Mouse (Mus musculus) forebrain, embryonic 14.5 days (tissue): ENCODE measurements around the gene Sh3rf3. TPM values are rescaled to one million over a fixed set of nuclear protein-coding genes. Genes with fewer than 3 reads are reported as not detected.

ENCODE experiments used
- ATAC-seq: fragments of 200-750 bp; cut with Nextera tagmentation; 2 replicates; pipeline ENCODE4 v1.8.0; 2017; ENCODE audit warnings: mild to moderate bottlenecking, moderate library complexity
- DNase-seq: peaks from one replicate; pipeline ENCODE4 v3.0.0-alpha.2; 2015; ENCODE audit warnings: low spot score
- H3K27ac ChIP-seq: fragments of 300-500 bp; sonication (generic); 2 replicates; pipeline ENCODE4 v1.5.1; 2014; ENCODE audit warnings: low read depth, mild to moderate bottlenecking, control low read depth, low read length, moderate library complexity
- H3K27me3 ChIP-seq: fragments of 300-500 bp; sonication (generic); replicated peaks from 2 replicates; pipeline ENCODE4 v1.6.1; 2014; ENCODE audit warnings: low read length, control low read depth, mixed read lengths; ENCODE audit not compliant: control insufficient read depth, insufficient read depth
- H3K36me3 ChIP-seq: fragments of 300-500 bp; sonication (generic); 2 replicates; pipeline ENCODE4 v1.6.1; 2014; ENCODE audit warnings: low read length, control low read depth; ENCODE audit not compliant: control insufficient read depth, insufficient read depth
- H3K4me1 ChIP-seq: fragments of 300-500 bp; sonication (generic); 2 replicates; pipeline ENCODE4 v1.6.1; 2014; ENCODE audit warnings: antibody characterized with exemption, low read length, control low read depth; ENCODE audit not compliant: control insufficient read depth, insufficient read depth
- H3K4me2 ChIP-seq: fragments of 300-500 bp; sonication (generic); 2 replicates; pipeline ENCODE4 v1.6.1; 2014; ENCODE audit warnings: mild to moderate bottlenecking, control low read depth, low read length
- H3K4me3 ChIP-seq: fragments of 300-500 bp; sonication (generic); 2 replicates; pipeline ENCODE4 v1.5.1; 2014; ENCODE audit warnings: low read depth, low read length, control low read depth
- H3K9ac ChIP-seq: fragments of 300-500 bp; sonication (generic); 2 replicates; pipeline ENCODE4 v1.6.1; 2014; ENCODE audit warnings: mild to moderate bottlenecking, low read length, control low read depth, moderate library complexity
- H3K9me3 ChIP-seq: fragments of 300-500 bp; sonication (generic); replicated peaks from 2 replicates; pipeline ENCODE4 v1.6.1; 2016; ENCODE audit warnings: low read length, control low read depth, mixed read lengths; ENCODE audit not compliant: control insufficient read depth
- WGBS: fragments of 180-500 bp; shearing (Covaris S2); extraction: QIAGEN DNeasy Blood & Tissue Kit; methylation state at CpG from one replicate; pipeline ENCODE4 v1.1.7; 2014; 5-methylcytosine and 5-hydroxymethylcytosine counted together
- polyA plus RNA-seq: library from polyadenylated mRNA; unstranded; fragments of >200 nt; fragmentation: Nextera tagmentation; extraction: Ambion mirVana; gene quantifications from 2 replicates; pipeline ENCODE4 v1.2.1, GENCODE M21; 2014

Gene Sh3rf3
- polyA plus RNA-seq, 1 experiment from 2014 or later = 5.8 TPM

DNA sequence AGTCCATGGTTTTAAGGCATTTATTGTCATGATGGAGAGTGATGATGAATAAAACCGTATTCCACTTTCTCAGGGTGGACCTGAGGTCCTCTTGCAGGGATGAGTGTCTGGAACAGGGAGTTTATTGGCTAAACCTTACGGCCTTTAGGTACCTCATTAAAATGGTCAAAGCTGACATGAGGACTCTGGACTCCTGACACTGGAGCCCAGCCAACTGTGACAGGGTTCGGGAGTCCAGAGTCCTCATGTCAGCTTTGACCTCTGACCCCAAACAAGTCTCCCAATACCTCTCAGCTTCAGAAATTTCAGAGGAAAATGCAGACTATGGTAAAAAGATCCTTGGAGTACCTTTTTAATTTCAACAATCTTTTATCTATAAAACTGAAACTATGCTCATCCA, 293.5 kb downstream of the Sh3rf3 start:
- H3K4me3 ChIP-seq = no peak overlapping the region
- H3K27ac ChIP-seq = no peak overlapping the region
- ATAC-seq (no peak), DNase-seq (no peak)
- no peak overlapping the region for H3K9ac ChIP-seq
- H3K27me3 ChIP-seq = no peaks in the 10 kb centered on the region
- H3K9me3 ChIP-seq = no peaks in the 10 kb centered on the region
- H3K4me2 ChIP-seq = no peak overlapping the region
- H3K36me3 ChIP-seq = 0 out of 2 replicates have a peak, but pooled peaks cover 5% of the 10 kb centered on the region
- WGBS = 79% methylated on average over 3 of the region's 3 CpGs
- no peaks in the 10 kb centered on the region for H3K4me1 ChIP-seq

DNA sequence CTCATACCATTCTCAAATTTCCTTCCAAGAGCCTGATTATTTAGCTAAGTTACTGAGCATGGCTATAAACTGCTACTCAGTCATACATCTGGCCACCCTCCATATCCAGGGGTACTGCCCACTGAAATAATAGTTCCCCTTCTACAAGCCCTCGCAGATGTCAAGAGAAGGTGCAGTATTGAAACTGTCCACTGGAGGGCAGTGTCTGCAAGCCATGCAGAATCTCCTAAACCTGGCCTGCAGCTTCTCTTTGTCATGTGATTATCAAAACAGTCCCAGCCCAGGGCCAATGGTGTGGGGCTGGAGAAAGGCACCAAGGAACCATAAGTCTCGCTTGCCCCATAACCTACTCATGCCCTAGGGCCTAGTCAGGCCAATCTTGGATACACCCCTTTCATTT, 295.9 kb downstream of the Sh3rf3 start:
- WGBS = 36% methylated on average over 2 of the region's 2 CpGs
- no peak overlapping the region for H3K4me3 ChIP-seq
- H3K4me1 ChIP-seq = no peaks in the 10 kb centered on the region
- no peak overlapping the region for H3K4me2 ChIP-seq
- H3K9ac ChIP-seq = no peak overlapping the region
- H3K36me3 ChIP-seq = 0 out of 2 replicates have a peak, but pooled peaks cover 8% of the 10 kb centered on the region
- H3K27ac ChIP-seq = no peak overlapping the region
- ATAC-seq (peak; percentile 55; the same call in 1 of the 2 replicates), DNase-seq (peak; percentile 73)
- no peaks in the 10 kb centered on the region for H3K9me3 ChIP-seq
- H3K27me3 ChIP-seq = no peaks in the 10 kb centered on the region

DNA sequence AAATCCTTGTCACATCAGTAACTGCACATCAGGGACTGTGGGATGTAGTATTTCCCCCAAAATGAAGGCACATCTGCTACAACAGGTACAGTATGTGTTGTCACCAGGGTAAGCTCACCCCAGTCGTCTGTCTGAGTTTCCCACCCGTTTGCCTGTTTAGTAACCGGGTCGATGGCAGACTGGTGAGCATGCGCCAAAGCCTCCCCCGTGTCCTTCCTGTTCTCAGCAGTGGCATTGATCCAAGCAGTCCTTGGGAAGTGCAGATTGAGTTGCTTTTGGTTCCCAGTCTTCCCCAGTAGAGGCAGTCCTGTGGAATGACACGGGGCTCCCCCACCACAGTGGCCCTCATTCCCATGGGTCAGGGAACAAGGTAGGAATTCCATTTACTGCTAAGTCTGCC, 297.2 kb downstream of the Sh3rf3 start:
- H3K9ac ChIP-seq = no peak overlapping the region
- no peaks in the 10 kb centered on the region for H3K4me1 ChIP-seq
- 0 out of 2 replicates have a peak, but pooled peaks cover 8% of the 10 kb centered on the region for H3K36me3 ChIP-seq
- no peaks in the 10 kb centered on the region for H3K9me3 ChIP-seq
- no peak overlapping the region for H3K4me2 ChIP-seq
- ATAC-seq = no peak
- H3K4me3 ChIP-seq = no peak overlapping the region
- H3K27ac ChIP-seq = no peak overlapping the region
- 94% methylated on average over 7 of the region's 7 CpGs for WGBS
- H3K27me3 ChIP-seq = no peaks in the 10 kb centered on the region
- no peak for DNase-seq

DNA sequence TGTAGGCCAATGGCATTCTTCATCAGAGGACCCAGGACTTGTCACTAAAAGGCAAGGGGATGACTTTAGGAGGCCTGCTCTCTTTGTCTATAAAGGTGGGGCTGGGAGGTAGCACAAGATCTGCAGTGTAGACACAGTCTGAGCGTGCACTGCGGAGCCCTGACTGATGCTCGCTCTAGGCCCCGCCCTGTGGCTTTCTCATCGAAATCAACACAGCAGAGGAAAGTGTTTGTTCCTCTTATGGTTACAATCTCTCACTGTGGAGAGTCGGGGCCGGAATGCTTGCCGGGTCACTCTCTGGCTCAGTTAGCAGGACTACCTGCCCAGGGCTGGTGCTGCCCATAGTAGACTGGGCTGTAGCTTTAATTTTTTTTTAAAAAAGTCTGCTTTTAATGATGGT, 299.6 kb downstream of the Sh3rf3 start:
- Histone ChIP-seq H3K36me3 (0 out of 2 replicates have a peak, but pooled peaks cover 8% of the 10 kb centered on the region), H3K27ac (no peak overlapping the region), H3K27me3 (no peaks in the 10 kb centered on the region), H3K4me2 (no peak overlapping the region), H3K4me3 (no peak overlapping the region), H3K4me1 (no peaks in the 10 kb centered on the region), H3K9ac (no peak overlapping the region), H3K9me3 (no peaks in the 10 kb centered on the region)
- ATAC-seq = no peak
- 93% methylated on average over 8 of the region's 8 CpGs for WGBS
- DNase-seq = no peak

DNA sequence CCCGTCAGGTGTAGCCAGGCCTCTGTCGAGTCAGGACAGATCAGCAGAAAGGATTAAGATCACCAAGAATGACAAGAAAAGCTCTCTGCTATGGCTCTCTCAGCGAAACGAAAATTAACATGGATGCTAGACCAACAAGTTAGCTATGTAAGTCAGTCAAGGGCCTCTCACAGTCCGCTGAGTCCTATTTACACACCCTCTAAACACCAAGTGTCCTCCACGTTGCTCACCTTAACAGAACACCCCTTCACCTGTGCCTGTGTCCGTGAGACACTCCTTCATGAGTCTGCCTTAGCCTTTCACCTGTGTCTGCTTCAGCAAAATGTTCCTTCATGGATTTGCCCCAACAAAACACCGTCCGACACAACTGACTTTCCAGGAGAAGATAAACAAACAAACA, 300.2 kb downstream of the Sh3rf3 start:
- WGBS = 90% methylated on average over 9 of the region's 9 CpGs
- no peaks in the 10 kb centered on the region for H3K4me1 ChIP-seq
- no peak overlapping the region for H3K4me3 ChIP-seq
- no peak overlapping the region for H3K9ac ChIP-seq
- no peaks in the 10 kb centered on the region for H3K27me3 ChIP-seq
- H3K4me2 ChIP-seq = no peak overlapping the region
- no peak overlapping the region for H3K27ac ChIP-seq
- DNase-seq = no peak
- H3K36me3 ChIP-seq = 0 out of 2 replicates have a peak, but pooled peaks cover 8% of the 10 kb centered on the region
- ATAC-seq = no peak
- no peaks in the 10 kb centered on the region for H3K9me3 ChIP-seq

DNA sequence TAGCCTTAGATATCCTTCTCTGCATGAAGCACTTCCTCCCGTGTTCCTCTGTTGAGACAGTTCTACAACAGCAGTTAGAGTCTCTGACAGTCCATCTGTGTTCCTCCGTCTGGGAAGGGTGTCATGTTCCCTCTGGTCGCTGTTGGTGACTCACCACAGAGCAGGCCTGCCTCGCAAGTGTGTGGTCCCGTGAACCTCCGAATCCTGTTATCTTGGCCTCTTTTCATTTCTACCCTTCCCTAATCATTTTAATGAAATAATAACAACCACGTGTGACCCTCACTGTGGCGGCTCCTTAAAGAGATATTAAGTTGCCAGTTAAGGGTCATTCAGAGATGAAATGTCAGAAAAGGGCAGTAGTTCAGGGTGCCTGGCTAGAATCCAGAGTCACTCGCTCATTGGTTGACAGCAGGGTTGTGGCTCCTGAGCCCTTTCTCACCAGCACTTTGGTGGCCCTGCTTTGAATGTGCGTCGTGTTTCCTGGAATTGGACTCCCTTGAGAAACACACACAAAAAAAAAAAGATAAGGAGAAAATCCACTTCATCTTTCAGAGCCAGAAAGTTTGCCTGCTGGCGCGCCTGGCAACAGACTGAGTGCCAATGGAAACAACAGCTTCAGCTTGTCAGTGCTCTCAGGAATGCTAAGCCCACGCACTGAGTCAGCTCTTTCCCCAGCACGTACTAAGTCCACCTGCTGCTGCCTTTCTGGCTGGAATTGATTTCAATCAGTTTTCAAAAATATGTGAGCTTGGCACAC, 301.6 kb downstream of the Sh3rf3 start:
- H3K27me3 ChIP-seq = no peaks in the 10 kb centered on the region
- H3K4me2 ChIP-seq = no peak overlapping the region
- no peaks in the 10 kb centered on the region for H3K9me3 ChIP-seq
- H3K9ac ChIP-seq = no peak overlapping the region
- 69% methylated on average over 15 of the region's 15 CpGs for WGBS
- 0 out of 2 replicates have a peak, but pooled peaks cover 8% of the 10 kb centered on the region for H3K36me3 ChIP-seq
- peak; percentile 52; the same call in 1 of the 2 replicates for ATAC-seq
- H3K4me3 ChIP-seq = no peak overlapping the region
- DNase-seq = peak; percentile 58
- no peak overlapping the region for H3K27ac ChIP-seq
- H3K4me1 ChIP-seq = no peaks in the 10 kb centered on the region

DNA sequence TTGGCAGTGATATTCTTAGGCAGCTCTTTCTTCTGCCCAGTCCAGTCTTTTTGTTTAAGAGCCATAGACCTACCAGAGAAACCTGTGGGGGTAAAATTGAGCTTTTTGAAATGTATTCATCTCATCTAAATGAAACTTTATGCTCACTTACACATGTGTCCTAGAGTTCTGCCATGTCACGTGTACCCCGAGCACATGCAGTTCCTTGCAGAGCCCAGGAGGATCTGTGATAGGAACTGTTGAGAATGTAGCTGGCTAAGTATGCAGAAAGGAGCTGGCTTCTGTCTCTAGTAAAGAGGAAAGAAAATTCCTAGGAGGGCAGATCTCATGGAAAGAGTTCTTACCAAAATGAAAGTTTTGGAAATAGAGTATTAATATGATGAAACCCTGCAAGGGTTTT, 302.5 kb downstream of the Sh3rf3 start:
- no peak overlapping the region for H3K9ac ChIP-seq
- DNase-seq = no peak
- H3K27me3 ChIP-seq = no peaks in the 10 kb centered on the region
- H3K4me3 ChIP-seq = no peak overlapping the region
- ATAC-seq = no peak
- no peaks in the 10 kb centered on the region for H3K4me1 ChIP-seq
- no peak overlapping the region for H3K27ac ChIP-seq
- H3K9me3 ChIP-seq = no peaks in the 10 kb centered on the region
- H3K36me3 ChIP-seq = 0 out of 2 replicates have a peak, but pooled peaks cover 5% of the 10 kb centered on the region
- no peak overlapping the region for H3K4me2 ChIP-seq
- 90% methylated on average over 2 of the region's 2 CpGs for WGBS

DNA sequence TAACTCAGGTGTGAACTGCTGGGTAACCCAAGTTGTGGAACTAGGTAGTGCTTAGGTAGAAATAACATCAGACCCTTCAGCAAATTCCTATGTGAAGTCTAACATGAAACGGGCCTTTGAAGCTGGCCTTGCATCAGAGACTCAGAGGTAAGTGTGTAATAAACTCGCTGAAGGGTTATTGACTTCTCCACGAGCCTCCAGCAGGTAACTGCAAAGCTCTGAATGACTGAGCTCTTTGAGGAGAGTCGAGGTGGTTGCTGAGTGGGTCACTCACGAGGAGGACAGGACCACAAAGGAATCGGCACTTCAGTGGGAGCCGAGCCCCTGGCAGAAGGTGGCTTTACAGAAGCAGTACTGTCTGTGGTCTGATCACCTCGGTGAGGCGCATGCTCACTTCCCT, 303.2 kb downstream of the Sh3rf3 start:
- no peak overlapping the region for H3K4me2 ChIP-seq
- H3K9me3 ChIP-seq = no peaks in the 10 kb centered on the region
- 0 out of 2 replicates have a peak, but pooled peaks cover 3% of the 10 kb centered on the region for H3K36me3 ChIP-seq
- no peak overlapping the region for H3K4me3 ChIP-seq
- H3K4me1 ChIP-seq = no peaks in the 10 kb centered on the region
- H3K27me3 ChIP-seq = no peaks in the 10 kb centered on the region
- 82% methylated on average over 9 of the region's 9 CpGs for WGBS
- no peak overlapping the region for H3K9ac ChIP-seq
- no peak overlapping the region for H3K27ac ChIP-seq
- DNase-seq = no peak
- ATAC-seq = no peak

DNA sequence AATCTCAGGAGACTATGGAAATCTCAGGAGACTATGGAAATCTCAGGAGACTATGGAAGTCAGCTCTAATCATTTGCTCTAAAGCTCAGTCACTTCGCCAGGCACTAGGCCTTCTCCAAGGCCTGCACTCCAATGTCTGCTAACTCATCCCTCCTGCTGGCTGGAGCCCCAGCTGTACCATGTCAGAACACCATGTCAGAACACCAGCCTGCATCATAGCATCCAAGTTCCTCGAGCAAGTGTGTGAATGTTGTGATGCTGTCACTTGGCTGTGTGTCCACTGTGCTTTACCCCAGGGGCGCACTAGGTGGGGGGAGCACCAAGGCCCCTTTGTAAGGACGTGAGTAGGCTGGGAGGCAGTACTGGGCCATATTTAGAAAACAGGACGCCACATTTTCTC, 304.4 kb downstream of the Sh3rf3 start:
- ATAC-seq (no peak), DNase-seq (no peak)
- Histone ChIP-seq H3K9ac (no peak overlapping the region), H3K27ac (no peak overlapping the region), H3K4me2 (no peak overlapping the region), H3K4me1 (no peaks in the 10 kb centered on the region), H3K4me3 (no peak overlapping the region), H3K9me3 (no peaks in the 10 kb centered on the region), H3K27me3 (no peaks in the 10 kb centered on the region), H3K36me3 (0 out of 2 replicates have a peak, but pooled peaks cover 3% of the 10 kb centered on the region)
- 81% methylated on average over 5 of the region's 5 CpGs for WGBS
